Mouse (Mus musculus): ENCODE results near the gene Ube2r2.

The Ube2r2 gene

DNA sequence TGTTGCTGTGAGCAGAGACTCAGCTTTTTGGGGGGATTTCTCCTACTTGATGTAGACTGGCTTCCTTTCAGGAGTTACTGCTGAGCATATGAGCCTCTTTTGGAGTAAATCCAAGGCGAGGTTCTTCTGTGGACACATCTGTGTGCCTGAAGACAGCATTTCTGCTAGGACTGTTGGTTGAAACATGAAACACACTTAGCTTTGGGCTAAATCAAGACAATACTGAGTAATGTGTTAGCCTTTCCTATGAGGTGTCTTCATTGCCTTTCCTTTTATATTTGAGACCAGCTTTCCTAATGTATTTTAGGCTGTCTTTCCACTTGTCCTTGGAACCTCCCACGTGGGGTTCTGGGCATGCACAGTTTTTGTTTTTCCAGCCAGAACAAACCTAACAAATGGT, 39.1 kb downstream of the Ube2r2 start:
- in situ Hi-C loops (cut with MboI, MseI), result no loop called here

DNA sequence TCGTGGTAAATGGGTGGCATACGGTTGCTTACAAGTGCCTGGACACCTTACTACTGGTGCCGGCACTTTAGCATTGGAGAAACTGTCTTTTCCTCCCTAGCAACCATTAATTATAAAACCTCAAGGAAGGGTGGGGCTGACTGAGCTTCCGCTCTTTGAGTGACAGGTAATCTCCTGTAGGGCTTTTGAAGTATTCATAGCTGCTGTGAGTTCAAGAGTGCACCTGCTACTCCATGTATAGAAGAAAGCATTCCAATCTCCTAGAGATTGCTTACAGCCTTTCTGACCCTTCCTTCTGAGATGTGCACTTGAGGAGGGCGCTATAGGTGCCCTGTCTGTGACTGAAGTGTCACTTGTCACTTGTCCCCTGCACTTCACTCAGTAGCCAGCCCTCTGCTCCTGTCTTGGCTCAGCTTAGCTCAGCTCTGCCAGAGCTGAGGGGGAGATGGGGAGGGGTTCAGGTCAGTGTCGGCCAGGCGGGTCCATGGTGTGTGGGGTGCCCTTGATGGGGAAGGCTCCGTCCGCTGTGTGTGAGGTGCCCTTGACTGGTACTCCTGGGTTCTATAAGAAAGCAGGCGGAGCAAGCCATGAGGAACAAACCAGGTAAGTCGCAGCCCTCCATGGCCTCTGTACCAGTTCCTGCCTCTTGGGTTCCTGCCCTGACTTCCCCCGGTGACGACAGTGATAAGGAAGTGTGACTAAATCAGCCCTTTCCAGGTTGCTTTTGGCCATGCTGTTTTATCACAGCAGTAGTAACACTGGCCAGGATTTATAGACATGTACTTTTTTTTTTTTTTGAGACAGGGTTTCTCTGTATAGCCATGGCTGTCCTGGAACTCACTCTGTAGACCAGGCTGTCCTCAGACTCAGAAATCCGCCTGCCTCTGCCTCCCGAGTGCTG, 44.5 kb downstream of the Ube2r2 start:
- in situ Hi-C loops (cut with MboI, MseI), result no loop called here

DNA sequence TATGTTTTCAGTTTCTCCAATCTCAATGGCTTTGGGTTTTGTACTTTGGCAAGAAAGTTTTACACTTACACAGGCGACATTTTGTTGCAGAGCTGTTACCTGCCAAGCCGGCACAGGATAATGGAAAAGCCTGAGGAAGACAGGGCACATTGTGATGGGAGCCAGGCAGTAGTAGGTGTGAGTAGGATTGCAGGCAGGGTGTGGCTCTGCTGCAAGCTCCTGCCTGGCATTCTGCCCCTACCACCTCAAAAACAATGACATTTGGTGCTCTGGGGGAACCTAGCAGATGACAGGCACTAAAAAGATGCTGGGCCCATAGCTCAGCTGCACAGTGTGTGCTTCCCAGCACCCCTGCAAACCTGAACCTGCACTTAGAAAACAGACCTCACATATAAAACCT, 54.3 kb downstream of the Ube2r2 start:
- in situ Hi-C loops (cut with MboI, MseI), result no loop called here

DNA sequence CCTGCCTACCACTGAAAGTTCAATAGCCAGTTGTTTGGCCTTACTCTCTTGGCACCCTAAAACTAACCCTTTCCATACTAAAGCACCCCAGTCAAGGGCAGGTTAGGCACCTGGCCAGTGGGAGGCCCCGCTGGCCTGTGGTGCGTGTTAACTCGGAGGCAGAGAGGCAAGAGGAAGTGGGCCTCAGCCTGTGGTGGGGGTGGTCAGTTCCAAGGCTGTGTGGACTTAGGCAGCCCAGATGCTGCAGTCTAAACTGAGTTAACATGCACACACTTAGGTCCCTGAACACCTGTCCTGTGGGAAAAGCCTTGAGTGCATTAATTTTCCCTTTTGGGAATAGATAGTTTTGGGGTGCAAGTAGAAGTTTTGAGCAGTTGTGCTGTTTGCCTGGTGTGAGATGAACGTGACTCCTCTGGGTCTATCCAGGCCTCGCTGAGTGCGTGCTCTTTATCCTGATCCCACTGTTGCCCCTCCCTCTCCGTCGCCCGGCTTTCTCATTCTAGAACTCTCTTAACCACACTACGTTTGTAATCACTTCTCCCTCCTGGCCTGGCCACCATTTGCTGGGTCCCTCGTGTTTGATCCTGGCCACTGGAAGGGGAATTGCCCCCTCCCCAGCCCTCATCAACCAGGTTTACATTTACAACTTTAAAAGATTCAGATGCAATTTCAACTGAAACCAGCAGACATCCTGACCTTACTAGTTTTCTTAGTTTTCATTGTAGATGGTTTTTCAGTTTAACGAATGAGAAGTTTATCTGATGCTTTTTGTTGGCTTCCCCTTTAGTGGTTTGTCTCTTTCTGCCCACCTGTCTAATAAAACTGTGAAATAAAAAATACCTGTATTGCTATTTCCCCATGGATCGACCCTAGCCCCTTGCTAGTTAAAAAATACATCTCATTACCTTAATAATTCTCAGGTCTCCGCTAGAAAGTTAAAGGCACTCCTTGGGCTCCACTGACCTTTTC, 57.3 kb downstream of the Ube2r2 start:
- in situ Hi-C loops (cut with MboI, MseI), result no loop called here

DNA sequence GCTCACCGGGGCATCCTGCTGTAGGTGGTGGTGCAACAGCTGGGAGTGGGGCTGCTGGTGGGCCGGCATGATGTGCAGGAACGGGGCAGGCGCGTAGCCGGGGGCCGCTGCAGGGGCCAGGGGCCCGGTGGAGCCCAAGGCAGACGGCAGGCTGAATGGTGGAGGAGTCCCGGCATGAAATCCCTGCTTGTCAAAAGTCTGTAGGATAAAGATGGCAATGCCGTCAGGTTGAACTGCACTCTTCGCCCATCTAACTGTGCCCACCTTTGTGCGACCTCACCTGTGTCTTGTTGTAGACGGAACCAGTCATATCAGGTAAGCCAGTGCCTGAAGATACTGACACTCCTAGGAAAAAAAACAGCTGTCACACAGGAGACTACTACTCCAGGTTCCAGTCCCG, 59.8 kb downstream of the Ube2r2 start:
- in situ Hi-C loops (cut with MboI, MseI), result no loop called here

DNA sequence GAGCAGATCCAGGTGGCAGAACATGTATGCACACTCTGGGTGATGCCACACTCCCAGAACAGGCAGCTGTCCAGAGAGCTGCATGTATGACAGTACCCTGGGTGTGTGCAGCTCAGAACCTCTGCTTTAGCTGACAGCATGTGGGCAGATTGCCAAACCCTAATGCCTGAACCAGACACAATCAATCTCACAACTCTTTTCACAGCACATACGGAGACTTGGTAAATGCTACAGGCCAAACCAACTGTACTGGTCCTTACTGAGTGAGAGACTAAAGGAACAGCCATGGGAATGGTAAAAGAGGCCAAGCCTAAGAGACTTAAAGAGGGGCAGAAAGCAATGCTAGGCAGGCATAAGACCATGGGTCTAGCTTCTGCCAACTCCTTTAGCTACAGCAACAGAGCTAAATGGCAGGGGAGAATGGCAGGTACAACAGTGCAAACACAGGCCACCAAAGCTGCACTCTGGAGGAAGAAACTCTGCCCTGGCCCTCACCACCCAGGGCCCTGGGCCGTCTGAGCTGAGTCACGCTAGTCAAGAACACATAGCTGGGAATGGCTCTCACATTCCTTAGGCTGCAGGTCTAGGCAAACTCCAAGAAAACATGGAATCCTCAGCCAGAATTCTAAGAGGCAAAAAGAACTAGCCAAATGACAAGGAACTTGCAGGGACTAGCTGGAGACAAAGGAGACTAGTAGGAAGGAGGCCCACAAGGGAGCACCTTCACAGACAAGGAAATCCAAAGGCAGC, 61.5 kb downstream of the Ube2r2 start:
- in situ Hi-C loops (cut with MboI, MseI), result no loop called here

DNA sequence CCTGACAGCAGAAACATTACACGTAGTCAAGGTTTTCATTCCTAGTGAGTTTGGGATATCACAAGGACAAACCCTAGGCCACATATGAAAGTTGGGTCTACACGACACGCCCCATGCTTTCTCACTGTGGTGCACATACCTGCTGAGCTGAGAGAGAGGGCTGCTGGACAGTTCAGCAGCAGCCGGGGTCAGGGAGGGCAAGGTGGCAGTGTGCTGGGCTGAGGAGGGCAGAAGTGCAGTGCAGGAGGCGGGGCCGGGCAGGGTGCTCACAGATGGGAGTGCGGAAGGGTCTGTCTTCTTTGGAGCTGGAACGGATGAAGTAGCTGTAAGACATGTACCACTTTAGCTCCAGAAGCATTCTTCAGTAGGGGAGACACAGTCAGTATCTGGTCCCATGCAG, 66.6 kb downstream of the Ube2r2 start:
- in situ Hi-C loops (cut with MboI, MseI), result loop anchor here (5.0 kb wide), 1 partner anchor 460 kb away; no protein-coding TSS in a partner anchor

DNA sequence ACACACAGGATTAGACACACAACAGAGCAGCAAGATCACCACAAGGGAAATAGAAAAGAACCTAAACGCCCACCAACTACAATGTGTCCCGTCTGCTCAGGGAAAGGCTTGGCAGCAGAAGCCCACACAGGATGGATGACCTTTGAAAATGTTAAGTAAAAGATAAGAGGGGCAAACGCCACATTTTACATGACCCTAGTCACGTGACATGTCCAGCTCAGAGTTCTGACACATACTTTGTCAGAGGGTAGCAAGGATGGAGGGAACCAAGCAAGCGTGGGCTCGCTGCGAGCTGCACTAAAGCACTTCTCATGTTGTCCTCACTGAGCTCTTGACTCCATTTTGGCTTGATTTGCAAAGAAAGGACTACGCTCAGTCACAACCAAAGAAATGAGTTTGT, 70.2 kb downstream of the Ube2r2 start:
- in situ Hi-C loops (cut with MboI, MseI), result loop anchor here (5.0 kb wide), 1 partner anchor 208 kb away; no protein-coding TSS in a partner anchor

DNA sequence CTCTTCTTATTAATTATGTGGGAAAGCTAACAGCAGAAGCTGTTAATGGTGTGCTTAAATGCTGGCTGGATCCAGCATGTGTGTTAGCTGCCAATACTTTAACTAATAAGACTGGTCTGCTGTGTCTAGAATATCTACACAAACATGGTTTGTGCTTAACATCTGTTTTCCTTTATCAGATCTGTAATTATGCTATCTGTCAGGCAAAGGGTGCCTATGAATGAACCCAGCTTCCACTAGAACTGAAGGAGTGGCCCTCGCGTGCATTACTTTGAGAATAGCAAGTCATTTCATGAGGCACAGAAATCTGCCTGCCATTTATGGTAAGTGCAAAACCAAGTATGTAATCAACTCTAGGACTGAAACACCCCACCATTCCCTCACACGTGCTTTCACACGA, 72.5 kb downstream of the Ube2r2 start:
- in situ Hi-C loops (cut with MboI, MseI), result loop anchor here (5.0 kb wide), 1 partner anchor 211 kb away; no protein-coding TSS in a partner anchor

DNA sequence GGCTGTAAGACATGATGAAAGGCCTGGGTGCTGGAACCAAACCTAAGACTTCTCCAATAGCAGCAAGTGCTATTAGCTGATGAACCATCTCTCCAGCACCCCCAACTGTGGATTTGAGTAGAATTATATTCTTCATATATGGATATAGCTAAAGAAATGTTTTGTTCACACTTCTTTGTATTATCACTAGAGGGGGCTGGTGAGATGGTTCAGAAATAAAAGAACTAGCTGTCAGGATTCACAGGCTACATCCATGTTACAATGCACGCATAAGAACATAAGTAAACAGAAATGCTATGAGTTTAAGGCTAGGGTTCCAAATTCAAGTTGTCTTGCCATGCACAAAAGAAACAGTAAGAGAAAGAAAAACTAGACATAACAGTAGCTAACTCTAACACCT, 89.9 kb downstream of the Ube2r2 start:
- in situ Hi-C loops (cut with MboI, MseI), result no loop called here

DNA sequence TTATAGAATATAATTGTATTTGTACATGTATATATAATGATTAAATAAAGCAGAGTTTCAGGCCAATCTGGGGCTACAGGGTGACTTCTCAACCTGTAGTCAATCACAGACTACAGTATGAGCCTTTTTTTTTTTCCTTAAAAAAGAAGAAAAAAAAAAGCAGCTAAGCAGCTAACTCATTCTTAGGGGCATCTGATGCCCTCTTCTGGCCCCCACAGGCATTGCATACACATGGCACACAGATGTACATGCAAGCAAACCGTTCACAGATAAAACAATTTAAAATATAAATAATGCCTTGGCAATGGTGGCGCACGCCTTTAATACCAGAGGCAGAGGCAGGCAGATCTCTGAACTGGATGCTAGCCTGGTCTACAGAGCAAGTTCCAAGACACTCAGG, 90.8 kb downstream of the Ube2r2 start:
- in situ Hi-C loops (cut with MboI, MseI), result no loop called here

DNA sequence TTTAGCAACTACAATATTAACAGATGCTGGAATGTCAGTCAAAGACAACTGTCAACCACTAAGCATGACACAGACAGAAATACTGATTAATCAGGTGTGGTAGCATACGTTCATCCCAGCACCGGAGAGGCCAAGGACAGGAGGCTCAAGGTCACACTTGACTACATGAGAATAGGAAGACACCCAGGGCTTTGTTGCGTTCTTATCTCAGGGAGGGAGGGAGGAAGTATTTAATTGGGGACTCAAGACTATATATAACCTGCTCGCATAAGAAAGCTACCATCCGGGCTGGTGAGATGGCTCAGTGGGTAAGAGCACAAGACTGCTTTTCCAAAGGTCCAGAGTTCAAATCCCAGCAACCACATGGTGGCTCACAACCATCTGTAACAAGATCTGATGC, 100.1 kb downstream of the Ube2r2 start:
- in situ Hi-C loops (cut with MboI, MseI), result loop anchor here (10.0 kb wide), 1 partner anchor 501 kb away; no protein-coding TSS in a partner anchor

DNA sequence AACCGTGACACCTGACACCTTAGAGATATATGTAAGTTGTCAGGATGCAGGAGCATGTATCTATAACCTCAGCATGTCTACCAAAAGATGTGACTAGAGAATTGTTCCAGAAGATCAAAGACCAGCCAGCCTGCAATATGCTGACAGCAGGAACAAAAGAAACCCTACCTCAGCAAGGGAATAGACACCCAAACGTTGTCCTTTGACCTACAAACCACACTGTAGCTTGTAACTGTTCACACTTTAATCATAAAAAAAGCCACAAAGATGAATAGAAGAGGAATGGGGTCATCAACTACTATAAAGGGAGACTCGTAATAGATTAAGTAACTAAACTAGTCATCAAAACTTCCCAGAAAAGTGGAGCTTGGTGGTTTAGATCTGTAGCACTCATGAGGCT, 105.4 kb downstream of the Ube2r2 start:
- in situ Hi-C loops (cut with MboI, MseI), result no loop called here

Measured in T-helper 1 cell (primary cell).